Mouse (Mus musculus): ENCODE results near the gene Fgfr2. TPM values are rescaled to one million over a fixed set of nuclear protein-coding genes. Genes with fewer than 3 reads are reported as not detected.
A peak's percentile ranks its signal among the peaks of the same experiment; 100 is the strongest.

The Fgfr2 gene
- polyA plus RNA-seq, 1 experiment from 2014 or later: 20.3 TPM

DNA sequence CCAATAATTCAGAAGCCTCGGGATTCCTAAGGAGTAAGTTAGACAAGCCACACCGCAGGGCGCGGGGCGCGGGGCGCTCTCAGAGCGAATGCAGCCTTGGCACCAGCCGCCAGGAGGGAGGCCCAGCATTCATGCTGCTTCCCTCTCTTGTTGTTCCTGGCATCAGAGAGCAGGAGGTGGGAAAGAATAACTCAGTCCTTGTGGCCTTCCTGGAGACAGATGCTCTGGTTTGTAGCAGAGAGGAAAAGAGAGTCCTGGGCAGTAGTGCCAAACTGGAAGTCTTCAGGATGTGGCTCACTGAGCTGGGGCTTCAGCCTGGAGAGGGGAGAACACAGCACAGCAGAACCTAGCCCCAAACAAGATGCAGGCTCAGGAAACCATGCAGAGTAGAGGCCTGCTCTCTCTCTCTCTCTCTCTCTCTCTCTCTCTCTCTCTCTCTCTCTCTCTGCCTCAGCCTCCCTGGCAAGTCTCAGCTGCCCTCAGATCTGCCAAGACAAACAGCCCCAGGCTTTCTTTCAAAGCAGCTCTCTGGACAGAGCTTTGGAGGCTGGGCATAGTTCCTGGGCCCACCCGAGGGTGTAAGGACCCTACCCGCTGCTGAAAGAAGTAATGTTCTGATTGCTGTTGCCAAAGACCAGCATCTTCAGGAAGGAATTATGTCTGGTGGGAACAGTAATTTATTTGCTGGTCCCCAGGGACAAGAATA lies 2790.5 kb downstream of the Fgfr2 start:
- Histone ChIP-seq H3K9me3 (replicated peaks; ENCODE audit: control insufficient read depth, low read length) (no peaks in the 10 kb centered on the region), H3K27ac (ENCODE audit: low read length) (0 out of 2 replicates have a peak overlapping the region, but pooled peaks have one; percentile 46), H3K4me1 (ENCODE audit: control insufficient read depth, insufficient read depth, low read length) (no peaks in the 10 kb centered on the region), H3K4me2 (ENCODE audit: low read depth, low read length) (no peak overlapping the region), H3K36me3 (ENCODE audit: control insufficient read depth, insufficient read depth) (no peaks in the 10 kb centered on the region), H3K27me3 (ENCODE audit: control insufficient read depth, insufficient read depth, low read length) (no peaks in the 10 kb centered on the region), H3K9ac (ENCODE audit: low read length) (no peak overlapping the region), H3K4me3 (ENCODE audit: low read length) (no peak overlapping the region)
- ATAC-seq (replicated peaks; ENCODE audit: extremely low read depth, insufficient read depth, low FRiP score): peak; percentile 75
- WGBS: 82% methylated on average over 11 of the region's 11 CpGs

DNA sequence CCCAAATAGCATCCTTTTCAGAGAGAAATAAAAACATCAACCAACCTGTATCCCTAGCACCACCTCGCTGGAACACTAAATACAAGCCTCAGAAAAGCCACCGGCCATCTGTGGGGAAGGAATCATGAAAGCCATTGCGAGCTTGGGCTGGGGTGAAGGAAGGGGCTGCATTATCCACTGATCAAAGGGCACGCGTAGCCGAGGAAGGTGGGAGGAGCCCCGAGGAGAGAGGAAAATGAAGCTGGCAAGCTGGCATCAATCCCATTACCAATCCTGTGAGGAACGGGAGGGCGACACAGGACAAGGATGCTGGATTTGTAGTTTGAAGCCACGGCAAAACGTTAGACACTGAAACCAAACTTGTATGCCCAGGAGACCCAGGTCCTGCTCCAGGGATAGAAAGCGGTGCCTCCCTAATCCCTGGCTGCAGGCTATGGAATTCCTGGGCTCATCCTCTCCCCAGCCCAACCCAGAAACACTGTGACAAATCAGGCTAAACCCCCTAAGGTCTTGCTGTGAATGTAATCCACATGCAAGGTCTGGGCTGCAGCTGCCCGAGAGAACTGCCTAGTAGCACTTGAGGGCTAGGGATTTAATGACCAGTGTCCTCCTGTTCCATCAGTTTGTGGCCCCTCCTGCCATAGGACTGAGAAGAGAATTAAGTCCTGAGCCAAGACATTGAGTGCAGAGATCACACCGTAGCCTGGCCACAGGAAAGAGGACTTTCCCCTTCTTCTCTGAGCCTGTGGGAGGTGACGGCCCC lies 2795.4 kb downstream of the Fgfr2 start:
- Histone ChIP-seq H3K4me1 (ENCODE audit: control insufficient read depth, insufficient read depth, low read length) (peaks cover 5% of the 10 kb centered on the region; the same call in 1 of the 2 replicates), H3K27ac (ENCODE audit: low read length) (no peak overlapping the region), H3K9ac (ENCODE audit: low read length) (no peak overlapping the region), H3K4me3 (ENCODE audit: low read length) (no peak overlapping the region), H3K27me3 (ENCODE audit: control insufficient read depth, insufficient read depth, low read length) (peaks cover 7% of the 10 kb centered on the region; the same call in 1 of the 2 replicates), H3K36me3 (ENCODE audit: control insufficient read depth, insufficient read depth) (no peaks in the 10 kb centered on the region), H3K9me3 (replicated peaks; ENCODE audit: control insufficient read depth, low read length) (no peaks in the 10 kb centered on the region), H3K4me2 (ENCODE audit: low read depth, low read length) (peak overlapping the region; percentile 22)
- no peak for ATAC-seq (replicated peaks; ENCODE audit: extremely low read depth, insufficient read depth, low FRiP score)
- 18% methylated on average over 15 of the region's 15 CpGs for WGBS

DNA sequence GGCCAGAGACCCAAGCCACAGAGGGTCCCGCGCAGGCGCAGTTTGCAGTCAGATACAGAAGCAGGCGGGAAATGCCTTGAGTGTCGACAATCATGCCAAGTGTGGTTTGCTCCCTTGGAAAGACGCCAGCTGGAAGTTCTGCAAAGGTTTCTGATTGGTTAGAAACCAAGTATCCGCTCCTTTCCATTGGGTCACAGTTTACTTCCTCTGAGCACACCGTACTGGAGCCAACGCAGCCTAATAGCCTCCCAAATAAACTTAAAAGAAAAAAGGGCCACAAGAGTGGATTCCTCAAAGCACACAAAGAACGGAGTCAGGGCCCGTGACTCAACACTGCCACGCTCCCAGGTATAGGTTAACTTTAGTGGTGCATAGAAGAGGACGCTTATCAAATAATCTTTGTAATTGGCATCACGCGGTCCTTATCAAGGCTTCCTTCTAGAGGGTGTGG lies 2797.1 kb downstream of the Fgfr2 start:
- H3K4me1 ChIP-seq (ENCODE audit: control insufficient read depth, insufficient read depth, low read length): peaks cover 5% of the 10 kb centered on the region
- no peak overlapping the region; the same call in 1 of the 2 replicates for H3K4me2 ChIP-seq (ENCODE audit: low read depth, low read length)
- no peaks in the 10 kb centered on the region for H3K9me3 ChIP-seq (replicated peaks; ENCODE audit: control insufficient read depth, low read length)
- H3K27me3 ChIP-seq (ENCODE audit: control insufficient read depth, insufficient read depth, low read length): peaks cover 7% of the 10 kb centered on the region; the same call in 1 of the 2 replicates
- 52% methylated on average over 15 of the region's 15 CpGs for WGBS
- H3K4me3 ChIP-seq (ENCODE audit: low read length): no peak overlapping the region
- no peaks in the 10 kb centered on the region for H3K36me3 ChIP-seq (ENCODE audit: control insufficient read depth, insufficient read depth)
- H3K27ac ChIP-seq (ENCODE audit: low read length): no peak overlapping the region
- no peak overlapping the region for H3K9ac ChIP-seq (ENCODE audit: low read length)
- 0 out of 2 replicates have a peak, but pooled peaks have one; percentile 39 for ATAC-seq (replicated peaks; ENCODE audit: extremely low read depth, insufficient read depth, low FRiP score)

DNA sequence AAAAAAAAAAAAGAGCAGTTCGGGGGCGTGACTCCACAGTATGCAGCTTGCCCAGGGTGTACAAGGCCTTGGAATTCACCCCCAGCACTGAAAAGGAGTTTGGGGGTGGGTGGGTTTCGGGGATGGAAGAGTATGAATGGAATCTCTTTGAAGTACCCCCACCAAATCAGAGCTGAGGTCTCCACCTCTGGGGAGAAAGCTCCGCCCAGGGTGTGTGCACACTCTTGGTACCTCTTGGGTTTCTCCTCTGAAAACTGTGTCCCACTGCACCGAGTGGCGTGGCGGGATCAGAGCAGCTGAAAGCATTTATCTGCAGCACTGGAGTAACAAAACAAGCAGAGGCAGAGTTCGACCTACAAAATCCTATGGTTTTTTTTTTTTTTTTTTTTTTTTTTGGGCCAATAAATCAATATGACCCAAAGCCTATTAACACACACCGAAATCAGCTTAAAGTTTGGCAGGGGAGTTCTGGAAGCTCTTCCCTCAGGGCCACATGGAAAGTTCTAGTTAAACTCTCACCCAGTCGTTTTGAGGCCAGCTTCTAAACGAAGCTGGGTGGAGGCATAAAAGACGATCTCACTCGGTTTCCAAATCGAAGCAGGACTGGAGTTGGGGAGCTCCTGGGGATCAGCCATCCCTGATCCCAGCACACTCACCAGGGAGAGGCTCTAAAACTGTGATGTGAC lies 2798.3 kb downstream of the Fgfr2 start:
- H3K36me3 ChIP-seq (ENCODE audit: control insufficient read depth, insufficient read depth): no peaks in the 10 kb centered on the region
- H3K9ac ChIP-seq (ENCODE audit: low read length): no peak overlapping the region
- no peak overlapping the region for H3K4me2 ChIP-seq (ENCODE audit: low read depth, low read length)
- peaks cover 7% of the 10 kb centered on the region; the same call in 1 of the 2 replicates for H3K27me3 ChIP-seq (ENCODE audit: control insufficient read depth, insufficient read depth, low read length)
- peaks cover 16% of the 10 kb centered on the region for H3K4me1 ChIP-seq (ENCODE audit: control insufficient read depth, insufficient read depth, low read length)
- H3K27ac ChIP-seq (ENCODE audit: low read length): no peak overlapping the region
- ATAC-seq (replicated peaks; ENCODE audit: extremely low read depth, insufficient read depth, low FRiP score): no peak
- H3K9me3 ChIP-seq (replicated peaks; ENCODE audit: control insufficient read depth, low read length): no peaks in the 10 kb centered on the region
- no peak overlapping the region for H3K4me3 ChIP-seq (ENCODE audit: low read length)
- WGBS: 67% methylated on average over 13 of the region's 14 CpGs

DNA sequence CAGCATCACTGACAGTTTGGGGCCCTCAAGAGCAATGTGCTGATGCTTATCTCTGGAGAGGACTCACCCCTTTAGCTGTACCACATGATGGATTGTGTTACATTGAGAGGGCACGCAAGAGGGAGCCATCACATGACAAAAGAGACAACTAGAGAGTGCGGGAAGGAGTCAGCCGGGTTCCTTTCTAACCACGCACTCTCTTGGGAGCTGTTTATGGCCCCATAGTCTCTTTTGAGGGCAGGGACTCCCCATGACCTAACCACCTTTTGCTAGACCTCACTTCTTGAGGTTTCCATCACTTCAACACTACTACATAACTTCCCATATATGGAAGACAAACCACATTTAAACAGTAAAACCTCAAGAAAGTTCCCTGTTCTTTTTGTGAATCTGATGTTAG lies 2799.4 kb downstream of the Fgfr2 start:
- Histone ChIP-seq H3K27ac (ENCODE audit: low read length) (no peak overlapping the region), H3K4me3 (ENCODE audit: low read length) (no peak overlapping the region), H3K9me3 (replicated peaks; ENCODE audit: control insufficient read depth, low read length) (no peaks in the 10 kb centered on the region), H3K4me2 (ENCODE audit: low read depth, low read length) (no peak overlapping the region), H3K9ac (ENCODE audit: low read length) (no peak overlapping the region), H3K27me3 (ENCODE audit: control insufficient read depth, insufficient read depth, low read length) (peaks cover 7% of the 10 kb centered on the region; the same call in 1 of the 2 replicates), H3K4me1 (ENCODE audit: control insufficient read depth, insufficient read depth, low read length) (peaks cover 19% of the 10 kb centered on the region), H3K36me3 (ENCODE audit: control insufficient read depth, insufficient read depth) (no peaks in the 10 kb centered on the region)
- WGBS: 86% methylated on average over 4 of the region's 4 CpGs
- ATAC-seq (replicated peaks; ENCODE audit: extremely low read depth, insufficient read depth, low FRiP score): no peak

DNA sequence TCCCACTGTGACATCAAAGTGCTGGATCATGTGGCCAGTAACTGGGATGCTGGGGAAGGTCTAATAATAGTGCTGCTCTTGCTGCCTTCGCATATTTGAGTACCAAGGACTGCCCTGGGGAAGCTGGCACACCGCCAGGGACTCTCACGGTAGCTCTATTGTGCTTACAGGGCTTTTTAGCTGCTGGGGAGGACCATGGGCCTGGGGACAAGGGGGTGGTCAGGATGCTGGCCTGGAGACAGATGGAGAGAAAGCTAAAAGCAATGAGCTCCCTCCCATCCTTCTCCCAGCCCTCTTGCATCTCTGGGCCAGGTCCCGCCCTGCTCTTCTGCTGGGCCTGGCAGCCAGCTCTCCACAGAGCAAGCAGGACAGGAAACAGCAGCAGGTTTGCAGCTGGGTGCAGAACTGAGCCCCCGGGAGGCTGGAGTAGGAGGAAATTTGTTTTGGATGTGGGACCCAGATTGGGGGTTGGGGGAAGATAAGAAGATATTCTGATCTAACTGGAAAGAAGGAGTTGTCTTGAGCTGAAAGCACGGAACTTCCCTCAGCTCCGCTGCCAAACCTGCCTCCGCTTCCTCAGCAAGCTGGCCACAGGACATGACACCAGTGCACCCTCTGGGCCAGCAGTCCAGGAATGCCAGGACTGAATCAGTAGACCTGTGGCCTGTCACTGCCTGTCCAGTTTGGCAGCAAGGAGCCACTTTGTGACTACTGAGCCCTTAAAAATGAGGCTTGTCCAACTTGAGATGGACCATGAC lies 2803.2 kb downstream of the Fgfr2 start:
- H3K36me3 ChIP-seq (ENCODE audit: control insufficient read depth, insufficient read depth): no peaks in the 10 kb centered on the region
- 0 out of 2 replicates have a peak overlapping the region, but pooled peaks have one; percentile 6 for H3K4me2 ChIP-seq (ENCODE audit: low read depth, low read length)
- no peaks in the 10 kb centered on the region for H3K9me3 ChIP-seq (replicated peaks; ENCODE audit: control insufficient read depth, low read length)
- H3K27ac ChIP-seq (ENCODE audit: low read length): peak overlapping the region; percentile 65
- H3K27me3 ChIP-seq (ENCODE audit: control insufficient read depth, insufficient read depth, low read length): peaks cover 6% of the 10 kb centered on the region
- H3K9ac ChIP-seq (ENCODE audit: low read length): 0 out of 2 replicates have a peak overlapping the region, but pooled peaks have one; percentile 34
- 20% methylated on average over 8 of the region's 8 CpGs for WGBS
- peaks cover 14% of the 10 kb centered on the region for H3K4me1 ChIP-seq (ENCODE audit: control insufficient read depth, insufficient read depth, low read length)
- H3K4me3 ChIP-seq (ENCODE audit: low read length): no peak overlapping the region
- peak; percentile 88 for ATAC-seq (replicated peaks; ENCODE audit: extremely low read depth, insufficient read depth, low FRiP score)

DNA sequence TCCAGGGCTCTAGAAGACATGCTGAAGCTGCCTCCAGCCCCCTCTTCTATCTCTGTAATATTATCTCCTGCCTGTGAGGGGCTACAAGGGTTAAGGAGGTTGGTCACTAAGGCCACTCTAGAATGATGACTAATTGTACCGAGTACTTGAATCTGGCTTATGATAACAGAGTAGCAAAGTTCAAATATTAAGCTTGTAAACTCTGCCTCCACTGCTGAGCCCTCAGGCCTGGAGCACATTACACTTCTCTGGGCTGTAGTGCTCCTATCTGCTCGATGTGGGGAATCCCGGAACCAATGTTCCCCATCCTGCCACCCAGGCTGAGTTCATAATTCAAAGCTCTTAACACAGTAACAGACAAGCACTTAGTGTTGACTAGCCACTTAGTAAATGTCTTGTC lies 2806.9 kb downstream of the Fgfr2 start:
- Histone ChIP-seq H3K4me1 (ENCODE audit: control insufficient read depth, insufficient read depth, low read length) (peaks cover 14% of the 10 kb centered on the region), H3K36me3 (ENCODE audit: control insufficient read depth, insufficient read depth) (no peaks in the 10 kb centered on the region), H3K9ac (ENCODE audit: low read length) (no peak overlapping the region), H3K9me3 (replicated peaks; ENCODE audit: control insufficient read depth, low read length) (no peaks in the 10 kb centered on the region), H3K4me2 (ENCODE audit: low read depth, low read length) (no peak overlapping the region), H3K27ac (ENCODE audit: low read length) (no peak overlapping the region), H3K27me3 (ENCODE audit: control insufficient read depth, insufficient read depth, low read length) (peaks cover 16% of the 10 kb centered on the region), H3K4me3 (ENCODE audit: low read length) (no peak overlapping the region)
- 28% methylated on average over 3 of the region's 3 CpGs for WGBS
- no peak for ATAC-seq (replicated peaks; ENCODE audit: extremely low read depth, insufficient read depth, low FRiP score)

DNA sequence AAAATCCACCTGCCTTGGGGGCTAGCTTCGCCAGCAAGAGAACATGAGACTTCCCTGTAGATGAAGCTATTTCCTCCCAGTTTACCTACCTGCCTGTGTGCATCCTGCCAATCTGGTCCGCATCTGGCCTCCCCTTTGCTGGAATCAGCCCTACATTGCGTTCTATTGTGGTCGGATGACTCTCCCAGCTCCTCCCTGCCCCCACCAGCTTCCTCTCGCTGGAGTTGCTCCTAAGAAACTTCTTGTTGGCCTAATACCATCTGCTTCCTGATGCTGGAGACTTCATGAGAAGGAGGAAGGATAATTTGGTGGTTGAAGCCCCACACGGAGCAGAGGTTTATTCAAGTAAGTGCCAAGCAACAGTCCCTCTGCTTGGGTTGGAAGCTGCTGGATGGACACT lies 2807.9 kb downstream of the Fgfr2 start:
- no peak for ATAC-seq (replicated peaks; ENCODE audit: extremely low read depth, insufficient read depth, low FRiP score)
- Histone ChIP-seq H3K4me1 (ENCODE audit: control insufficient read depth, insufficient read depth, low read length) (peaks cover 7% of the 10 kb centered on the region), H3K36me3 (ENCODE audit: control insufficient read depth, insufficient read depth) (no peaks in the 10 kb centered on the region), H3K4me2 (ENCODE audit: low read depth, low read length) (no peak overlapping the region), H3K4me3 (ENCODE audit: low read length) (no peak overlapping the region), H3K27me3 (ENCODE audit: control insufficient read depth, insufficient read depth, low read length) (peaks cover 16% of the 10 kb centered on the region), H3K27ac (ENCODE audit: low read length) (no peak overlapping the region), H3K9ac (ENCODE audit: low read length) (no peak overlapping the region), H3K9me3 (replicated peaks; ENCODE audit: control insufficient read depth, low read length) (no peaks in the 10 kb centered on the region)
- 57% methylated on average over 6 of the region's 6 CpGs for WGBS
